Mouse (Mus musculus) heart, postnatal 4 days (tissue): ENCODE results near the gene Cnga1. TPM values are rescaled to one million over a fixed set of nuclear protein-coding genes. Genes with fewer than 3 reads are reported as not detected.
"Not testable (repeated sequence)": the region's sequence is repeated elsewhere in the genome, so short reads cannot be mapped to it uniquely, and the experiment has no call there.

Experiments
- DNase-seq: peaks from one replicate; pipeline ENCODE4 v3.0.0; 2021
- total RNA-seq, 2 experiments: library from RNA; stranded (reverse); gene quantifications; 2 replicates each; pipeline ENCODE4 v1.2.3; 2021

Cnga1 gene
- total RNA-seq, 2 experiments from 2014 or later, result not detected

DNA sequence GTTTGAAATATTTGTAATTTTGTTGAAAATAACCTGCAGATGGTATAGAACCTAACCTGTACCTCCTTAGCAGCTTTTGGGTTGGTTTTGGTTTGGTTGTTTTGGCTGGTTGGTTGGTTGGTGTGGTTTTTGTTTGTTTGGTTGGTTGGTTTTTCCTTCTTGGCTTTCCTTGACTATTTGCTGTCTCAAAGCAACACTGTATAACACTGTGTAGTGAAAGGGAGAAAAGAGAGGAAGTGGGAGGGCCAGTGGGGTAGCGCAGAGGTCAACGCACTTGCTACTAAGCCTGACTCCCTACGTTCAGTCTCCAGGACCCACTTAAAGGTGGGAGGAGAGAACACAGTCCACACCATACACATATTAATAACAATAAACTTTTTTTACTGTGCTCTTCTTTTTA, 7.5 kb downstream of the Cnga1 start:
- DNase-seq, result no peak

DNA sequence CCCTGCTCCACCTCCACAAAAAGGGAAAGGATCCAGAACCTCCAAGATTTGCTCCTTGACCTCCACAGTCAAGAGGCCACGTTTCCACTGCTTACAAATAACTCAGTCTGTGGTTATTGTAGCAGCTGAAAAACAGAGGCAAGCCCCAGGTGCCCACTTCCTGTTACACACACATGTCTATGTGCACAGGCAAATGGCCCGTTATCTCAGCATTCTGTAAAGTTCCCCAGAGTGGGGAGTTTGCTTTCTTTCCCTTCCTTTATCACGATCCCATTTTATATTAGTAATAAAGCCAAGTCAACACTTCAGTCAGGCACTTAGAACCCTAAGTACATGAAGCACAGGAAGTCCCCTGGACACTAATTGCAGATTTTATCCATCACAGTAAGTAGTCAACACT, 8.0 kb downstream of the Cnga1 start:
- no peak for DNase-seq

DNA sequence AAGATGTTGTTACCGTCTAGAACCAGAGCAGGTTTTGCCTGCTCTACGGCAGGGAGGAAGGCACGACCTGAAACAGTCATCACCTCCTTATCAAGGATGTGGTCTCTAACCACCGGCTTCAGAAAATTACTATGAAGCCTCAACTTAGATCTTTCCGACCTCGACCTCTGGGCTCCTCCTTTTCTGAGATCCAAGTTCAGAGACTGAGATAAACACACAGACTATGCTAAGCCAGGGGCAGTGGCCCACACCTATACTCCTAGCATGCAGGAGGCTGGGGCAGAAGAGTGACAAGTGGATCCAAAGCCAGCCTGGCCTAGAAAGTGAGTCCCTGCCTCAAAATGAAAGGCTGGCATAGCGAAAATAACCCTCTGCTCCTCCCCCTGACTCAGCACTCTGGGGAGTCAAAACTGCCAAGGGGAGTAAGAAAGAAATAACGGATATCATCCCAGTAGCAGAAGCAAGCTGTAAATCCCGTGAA, 9.2 kb downstream of the Cnga1 start:
- DNase-seq, result no peak

DNA sequence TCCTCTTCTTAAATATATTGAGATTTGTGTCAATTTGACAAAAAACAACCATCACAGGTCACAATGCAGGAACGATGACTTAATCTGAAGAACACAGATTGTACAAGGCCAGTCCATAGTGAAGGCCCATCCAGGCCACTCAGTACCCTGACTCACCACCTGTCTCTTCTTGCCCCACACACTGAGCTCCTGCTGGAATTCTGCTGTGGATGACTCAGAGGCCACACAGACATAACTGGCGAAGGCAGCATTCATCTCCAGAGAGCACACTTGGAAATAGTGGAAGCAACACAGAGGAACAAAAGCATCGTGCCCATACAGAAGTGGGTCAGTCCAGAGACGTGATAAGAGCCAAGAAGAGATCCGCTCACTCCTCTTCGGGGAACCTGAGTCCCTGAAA, 14.0 kb downstream of the Cnga1 start:
- DNase-seq, result no peak

DNA sequence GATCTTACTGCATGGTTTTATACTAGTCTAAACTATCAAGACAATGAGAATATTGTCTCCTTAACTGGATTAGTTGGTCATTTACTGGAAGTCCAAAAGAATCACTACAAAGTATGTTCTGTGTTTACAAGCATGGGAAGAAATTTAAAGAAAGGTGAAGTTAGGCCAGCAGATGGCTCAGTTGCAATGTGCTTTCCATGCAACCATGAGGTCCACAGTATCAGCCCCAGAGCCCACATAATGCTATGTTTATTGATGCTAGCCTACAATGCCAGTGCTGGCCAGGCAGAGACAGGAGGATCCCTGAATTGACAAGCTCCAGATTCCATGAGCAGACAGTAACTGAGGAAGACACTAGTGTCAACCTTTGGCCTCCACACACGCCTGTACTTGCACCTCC, 23.1 kb downstream of the Cnga1 start:
- no peak for DNase-seq

DNA sequence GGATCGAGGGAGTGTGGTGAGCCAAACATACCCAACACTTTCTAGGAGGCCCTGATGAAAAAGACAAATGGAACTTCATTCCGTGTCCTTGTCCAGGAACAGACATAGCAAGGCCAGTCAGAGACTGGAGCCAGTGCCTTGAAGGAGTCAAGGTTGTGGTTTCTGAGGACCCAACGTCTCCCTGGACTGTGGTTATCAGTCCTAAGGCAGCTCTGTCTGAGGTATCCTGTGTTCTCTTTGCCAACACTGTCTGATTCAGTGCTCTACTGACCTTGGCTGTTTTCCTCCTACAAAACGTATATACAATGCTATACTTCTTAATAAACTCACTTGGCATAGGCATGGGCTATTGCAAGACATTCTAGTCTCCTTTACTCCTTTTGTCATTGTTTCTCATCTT, 26.7 kb downstream of the Cnga1 start:
- no peak for DNase-seq

DNA sequence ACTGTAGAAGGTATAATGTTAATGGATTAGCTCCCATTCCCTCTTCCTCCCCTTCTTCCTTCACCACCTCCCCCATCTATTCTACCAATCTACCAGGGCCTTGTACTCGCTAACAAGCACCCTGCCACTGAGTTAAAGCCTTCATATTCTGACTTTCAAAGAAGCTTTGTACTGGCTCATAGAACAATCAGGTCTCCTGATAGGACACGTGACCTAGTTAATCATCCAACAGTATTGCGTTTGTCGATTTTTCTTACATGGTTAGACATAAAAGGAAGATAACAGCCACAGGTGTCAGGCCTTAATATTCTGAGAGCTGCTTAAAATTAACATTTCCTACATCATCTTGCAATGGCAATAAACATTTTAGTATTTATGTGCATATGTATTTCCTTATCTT, 40.9 kb downstream of the Cnga1 start:
- no peak for DNase-seq

DNA sequence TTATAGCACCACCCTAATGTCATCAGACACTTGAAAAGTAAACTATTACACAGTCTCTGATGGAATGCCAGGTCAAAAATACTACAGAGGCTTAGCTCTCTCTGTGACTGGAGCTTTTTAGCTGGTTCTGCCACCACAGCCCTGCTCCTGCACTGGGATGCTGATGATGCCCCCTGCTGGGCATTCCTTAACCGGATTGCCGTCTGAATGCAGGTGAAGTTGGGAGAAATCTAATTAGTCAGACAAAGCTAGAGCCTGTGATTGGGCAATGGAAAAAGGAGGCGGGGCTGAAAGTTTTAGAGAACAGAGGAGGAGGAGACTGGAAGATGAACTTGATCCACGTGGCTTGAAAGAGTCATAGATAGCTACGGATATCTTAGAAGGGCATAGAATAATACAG, 43.1 kb downstream of the Cnga1 start:
- peak; percentile 69 for DNase-seq

DNA sequence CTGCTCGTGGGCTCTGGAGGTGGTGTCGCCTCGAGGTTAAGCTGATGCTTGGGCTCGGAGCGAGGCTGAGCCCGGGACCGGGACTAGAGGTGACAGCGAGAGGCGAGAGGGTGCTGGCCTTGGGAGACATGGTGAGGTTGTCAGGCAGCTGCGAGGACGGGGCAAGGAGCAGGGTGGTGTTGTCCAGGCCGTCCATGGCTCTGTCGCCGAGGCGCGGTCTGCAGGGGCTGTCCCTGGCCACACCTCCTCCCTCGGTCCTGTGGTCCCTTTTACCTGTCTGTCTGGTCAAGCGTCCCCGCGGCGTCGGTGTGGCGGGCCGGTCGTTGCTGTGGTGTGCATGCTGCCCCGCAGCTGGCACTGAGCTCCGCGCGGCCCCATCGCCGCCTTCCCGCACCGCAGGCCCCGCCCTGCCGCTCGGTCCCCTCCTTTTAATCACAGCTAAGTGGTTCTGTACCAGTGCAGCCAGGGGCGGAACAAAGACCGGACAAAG, 56.8 kb downstream of the Cnga1 start, which contains the start of gene Gm5868:
Gm5868 (minus strand) TSS at position 360 of the 490 bp plus-strand sequence.
- no peak for DNase-seq

DNA sequence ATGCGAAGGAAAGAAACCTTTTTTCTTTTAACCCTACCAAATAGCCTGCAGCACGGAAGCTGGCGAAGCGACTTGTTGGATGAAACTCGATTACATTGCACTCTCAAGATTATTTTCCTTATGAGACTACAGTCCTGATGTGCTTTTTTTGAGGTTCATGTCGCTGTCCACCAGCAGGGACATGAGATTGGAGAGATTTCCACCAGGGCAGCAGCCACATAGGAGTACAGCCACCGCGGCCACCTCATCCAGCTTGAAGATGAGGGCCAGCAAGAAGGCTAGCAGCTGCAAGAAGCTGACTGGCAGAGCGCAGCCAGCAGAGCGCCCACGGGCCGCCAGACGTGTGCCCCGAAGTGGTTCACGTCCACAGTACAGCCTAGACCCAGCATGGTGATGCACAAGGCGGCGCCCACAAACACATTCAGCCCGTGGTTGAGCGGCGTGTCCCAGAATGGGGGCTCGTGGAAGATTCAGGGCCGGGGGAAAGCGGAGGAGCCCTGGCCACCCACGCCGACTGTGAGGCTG, 57.3 kb downstream of the Cnga1 start:
- DNase-seq, result not testable (repeated sequence)

DNA sequence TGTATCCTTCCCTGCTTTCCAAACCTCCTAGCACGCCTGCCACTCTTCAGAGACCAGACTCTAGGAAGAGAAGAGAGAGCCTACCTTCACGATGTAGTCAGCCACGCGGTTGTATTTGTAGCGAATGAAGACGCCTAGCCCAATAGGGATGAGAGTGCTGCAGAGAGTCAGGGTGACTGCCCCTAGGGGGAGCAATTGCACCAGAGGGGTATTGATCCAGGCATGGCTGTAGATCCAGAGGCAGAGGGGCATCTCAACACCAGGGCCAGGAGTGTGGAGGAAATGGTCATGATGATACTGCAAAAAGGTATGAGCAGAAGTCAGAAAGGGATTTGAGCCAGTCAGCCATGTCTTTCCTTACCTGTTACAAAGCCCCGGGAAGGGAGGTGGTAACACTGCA, 58.0 kb downstream of the Cnga1 start:
- DNase-seq, result not testable (repeated sequence)

DNA sequence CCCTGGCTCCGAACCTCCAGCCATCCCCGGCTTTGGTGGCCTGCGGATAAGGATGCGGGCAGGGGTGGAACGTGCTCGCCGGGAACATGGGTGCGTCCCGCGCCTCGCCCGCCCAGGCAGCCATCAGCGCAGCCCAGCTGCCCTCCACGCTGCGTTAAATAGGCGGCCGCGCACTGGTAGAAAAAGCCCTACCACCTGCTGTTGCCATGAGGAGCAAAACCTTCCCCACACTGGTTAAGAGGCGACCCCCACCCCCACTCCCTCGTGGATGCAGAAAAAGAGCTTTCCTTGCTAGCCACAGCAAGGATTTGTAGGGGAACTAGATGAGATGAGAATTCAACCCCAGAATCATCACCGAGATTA, 63.1 kb downstream of the Cnga1 start, which contains the start of gene Zar1:
Zar1 (minus strand) TSS at position 285 of the 363 bp plus-strand sequence.
- DNase-seq, result not testable (repeated sequence)

DNA sequence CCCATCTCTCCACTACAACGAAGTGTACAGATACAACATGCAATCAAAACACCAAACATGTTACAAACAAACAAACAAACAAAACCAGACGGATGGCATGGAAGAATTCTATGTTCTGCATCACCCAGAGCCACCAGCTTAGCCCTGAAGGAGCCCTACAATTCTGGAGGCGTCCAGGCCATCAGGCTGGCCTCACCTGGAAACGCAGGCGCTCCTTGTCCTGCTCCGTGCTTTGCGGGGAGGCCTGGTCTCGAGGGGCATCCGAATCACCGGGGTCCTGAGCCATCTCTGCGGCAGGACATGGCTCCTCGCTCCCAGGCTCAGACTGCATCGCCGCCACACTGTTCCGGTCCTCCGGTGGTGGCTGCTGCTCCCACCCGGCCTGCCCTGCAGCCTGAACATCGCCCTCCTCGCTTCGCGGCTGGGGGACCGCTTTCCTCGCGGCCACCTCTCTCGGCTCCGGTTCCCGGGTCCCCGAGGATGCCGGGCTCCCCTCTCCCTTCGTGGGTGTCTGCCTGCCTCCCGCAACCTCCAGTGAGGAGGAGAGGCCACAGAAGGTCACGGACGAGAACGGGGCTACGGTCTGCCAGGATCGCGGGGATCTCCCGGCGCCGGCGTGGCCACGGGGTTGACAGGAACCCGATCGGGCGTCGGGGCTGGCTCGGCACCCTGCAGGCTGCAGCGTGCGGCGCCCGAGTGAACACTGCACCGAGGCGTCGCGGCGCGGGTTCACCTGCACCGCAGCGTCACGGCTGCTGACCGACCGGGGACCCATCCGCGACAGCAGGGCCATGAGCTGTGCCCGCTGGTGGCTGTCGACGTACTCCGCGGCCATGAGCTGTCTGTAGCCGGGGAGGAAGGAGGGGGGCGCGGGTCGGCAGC, 63.7 kb downstream of the Cnga1 start:
- DNase-seq, result peak; percentile 11

DNA sequence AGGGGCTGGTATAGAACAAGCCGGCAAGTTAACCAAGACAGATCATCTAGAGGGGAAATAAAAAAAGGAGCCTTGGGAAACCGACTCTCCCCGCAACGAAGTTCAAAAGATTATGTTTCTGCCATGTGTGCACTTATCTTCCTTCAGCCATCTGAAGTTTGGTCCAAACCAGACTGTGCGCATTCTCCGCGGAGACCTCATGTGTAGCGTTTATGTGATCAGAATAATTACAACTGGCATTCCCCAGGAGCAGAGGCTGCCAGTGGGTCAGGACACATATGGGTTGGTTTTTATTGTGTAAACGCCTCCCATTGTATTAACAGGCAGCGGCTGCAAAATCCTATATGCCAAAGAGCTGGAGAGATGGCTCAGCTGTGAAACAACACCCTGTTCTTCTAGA, 64.5 kb downstream of the Cnga1 start:
- DNase-seq, result not testable (repeated sequence)

DNA sequence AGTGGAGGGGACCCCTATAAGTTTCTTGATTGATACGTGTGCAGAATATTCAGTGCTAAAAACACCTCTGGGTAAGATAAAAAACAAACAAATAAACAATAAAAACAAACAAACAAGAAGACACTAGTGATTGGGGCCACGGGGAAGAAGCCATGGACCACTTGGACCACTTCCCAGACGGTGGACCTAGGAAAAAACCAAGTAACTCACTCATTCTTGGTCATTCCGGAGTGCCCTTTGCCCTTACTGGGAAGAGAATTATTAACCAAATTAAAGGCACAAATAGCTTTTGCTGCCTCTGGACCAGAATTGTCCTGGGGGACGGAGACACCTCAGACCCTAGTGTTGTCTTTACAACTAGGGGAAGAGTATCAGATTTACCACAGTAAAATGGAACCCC, 78.5 kb downstream of the Cnga1 start:
- no peak for DNase-seq

DNA sequence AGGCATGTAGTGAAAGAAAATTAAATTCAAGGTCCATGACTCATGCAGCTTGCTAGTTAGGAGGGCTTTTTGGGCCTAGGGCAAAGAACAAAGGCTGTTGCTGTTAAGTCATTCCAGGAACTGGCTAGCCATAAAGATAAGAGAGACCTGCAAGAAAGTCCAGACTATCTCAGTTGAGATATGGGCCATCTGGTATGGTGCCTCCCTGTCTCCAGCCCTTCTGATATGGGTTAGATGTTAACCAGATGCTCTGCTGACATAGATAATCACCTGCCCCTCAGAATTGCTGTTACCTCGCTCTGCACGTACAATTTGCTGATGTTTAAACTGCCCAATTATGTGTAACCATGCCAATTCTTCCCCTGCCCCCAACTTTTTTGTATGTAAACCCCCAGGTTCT, 80.9 kb downstream of the Cnga1 start:
- DNase-seq, result not testable (repeated sequence)

DNA sequence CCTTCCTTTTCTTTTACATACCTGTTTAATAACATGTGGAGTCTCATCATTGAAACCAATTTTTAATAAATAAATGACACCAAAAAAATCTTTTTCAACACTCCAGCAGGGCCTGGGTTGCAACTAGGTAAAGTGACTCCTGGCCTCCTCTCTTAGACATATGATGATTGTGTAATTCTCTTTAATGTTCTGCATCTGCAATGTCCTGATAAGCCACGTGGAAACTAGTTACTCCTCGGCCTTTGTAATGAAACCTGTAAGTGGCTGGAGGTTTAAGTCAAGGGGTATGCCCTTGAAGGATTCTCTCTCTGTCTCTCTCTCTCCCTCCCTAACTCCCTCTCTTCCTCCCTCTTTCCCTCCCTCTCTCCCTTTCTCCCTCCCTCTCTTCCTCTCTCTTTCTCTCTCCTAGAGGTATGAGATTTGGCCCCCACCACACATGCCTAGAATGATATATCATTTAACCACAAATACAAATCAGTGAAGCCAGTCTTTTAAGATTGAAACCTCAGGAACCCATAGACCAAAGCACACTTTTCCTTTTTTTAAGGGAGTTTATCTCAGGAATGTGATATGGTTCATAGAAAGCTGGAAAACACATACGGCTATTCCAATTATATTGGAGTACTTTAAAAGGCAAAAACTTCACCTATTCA, 83.0 kb downstream of the Cnga1 start:
- DNase-seq, result no peak

DNA sequence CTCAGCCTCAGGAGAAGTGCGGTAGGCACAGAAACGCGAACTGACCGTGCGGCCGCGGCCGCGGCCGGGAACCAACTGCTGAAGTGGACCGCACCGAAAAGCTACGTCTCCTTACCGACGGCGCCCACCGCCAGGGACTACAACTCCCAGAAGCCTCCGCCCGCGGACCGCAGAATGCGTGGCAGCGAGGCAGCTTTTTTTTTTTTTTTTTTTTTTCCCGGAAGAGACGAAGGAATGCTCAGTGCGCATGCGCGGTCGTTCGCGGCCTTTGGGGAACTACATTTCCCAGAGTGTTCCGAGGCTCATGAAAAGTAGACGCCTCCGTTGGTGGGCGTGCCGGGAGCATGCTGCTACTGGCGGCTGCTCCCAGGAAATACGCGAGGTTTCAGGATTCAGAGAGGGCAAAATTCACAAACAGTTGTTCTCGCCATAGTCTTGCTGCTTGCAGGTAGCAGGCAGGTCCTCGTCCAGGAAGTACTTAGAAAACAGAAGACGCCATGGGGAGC, 84.5 kb downstream of the Cnga1 start, which contains the start of gene Nfxl1:
Nfxl1 (minus strand) TSS at position 141 of the 506 bp plus-strand sequence.
- DNase-seq, result peak; percentile 97

DNA sequence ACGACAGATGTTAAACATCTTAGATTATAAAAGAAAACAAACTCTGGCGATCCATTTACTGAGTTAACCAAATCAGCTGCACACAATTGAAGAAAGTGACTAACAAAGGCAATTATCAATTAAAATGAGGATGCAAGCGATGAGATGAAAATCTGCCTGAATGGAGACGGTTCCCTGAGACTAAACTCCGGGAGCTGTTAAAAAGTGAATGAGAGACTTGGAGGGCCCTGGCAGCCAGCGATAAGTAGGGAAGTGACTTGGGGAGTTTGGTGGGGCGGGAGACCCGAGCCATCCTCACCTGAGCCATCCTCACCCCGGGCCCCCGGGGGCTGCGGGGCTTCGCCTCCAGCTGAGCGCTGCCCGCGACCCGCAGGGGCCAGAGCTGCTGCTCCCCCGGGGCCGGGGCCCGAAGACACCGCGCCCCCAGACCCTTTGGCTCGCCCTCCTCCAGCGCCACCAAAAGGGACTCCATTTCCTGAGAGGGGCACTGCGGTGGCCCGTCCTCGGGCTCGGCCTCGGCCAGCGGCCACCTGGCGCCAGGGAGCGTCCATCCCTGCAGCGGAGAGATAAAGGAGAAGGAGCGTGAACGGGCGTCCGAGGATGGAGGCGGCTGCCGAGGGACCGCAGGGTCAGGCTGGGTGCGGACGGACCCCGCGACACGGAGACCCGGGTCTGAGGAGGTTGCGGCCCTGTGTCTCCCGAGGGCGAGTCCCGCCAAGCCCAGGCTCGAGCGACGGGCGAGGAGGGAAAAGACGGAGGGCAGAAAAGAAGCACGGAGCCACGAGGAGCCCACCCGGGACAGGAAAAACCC, 85.2 kb downstream of the Cnga1 start:
- DNase-seq, result peak; percentile 52

DNA sequence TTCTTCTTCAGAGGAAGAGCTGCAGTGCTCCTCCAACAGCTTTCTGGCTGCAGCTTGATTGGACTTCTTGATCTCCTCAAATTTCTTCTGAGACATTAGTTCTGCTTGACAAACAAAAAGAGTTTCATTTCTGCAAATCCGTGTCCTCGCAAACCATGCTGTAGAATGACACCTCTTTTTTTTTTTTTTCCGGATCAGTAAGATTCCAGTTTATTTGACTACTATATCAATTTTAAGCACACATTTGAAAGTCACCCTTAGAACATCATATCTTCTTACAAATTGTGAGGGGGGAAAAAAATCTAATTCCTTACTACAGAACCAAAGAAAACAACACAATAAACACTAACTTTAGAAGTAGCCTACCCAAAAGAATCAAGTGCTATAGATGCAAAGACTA, 87.8 kb downstream of the Cnga1 start:
- no peak for DNase-seq
